Mouse (Mus musculus) bone marrow macrophage, adult 2 months (primary cell): ENCODE measurements around the gene Lmtk2.

Experiments
- CTCF ChIP-seq: IDR thresholded peaks from 2 replicates; pipeline ENCODE4 v1.5.1; 2012; ENCODE audit warnings: low read depth, mild to moderate bottlenecking, low read length, moderate library complexity
- POLR2A ChIP-seq: IDR thresholded peaks from 2 replicates; pipeline ENCODE4 v1.6.1; 2012; ENCODE audit warnings: mild to moderate bottlenecking, low read depth, low read length, borderline replicate concordance

- TF ChIP-seq CTCF, result no peak
- no peak for TF ChIP-seq POLR2A
Measured at GRCm38 (mm10) chr5:144223899-144224816, 123.9 kb downstream of the Lmtk2 start.
